Mouse (Mus musculus) testis, adult 2 months (tissue): ENCODE measurements around the gene Cx3cr1.

Source experiments
- CTCF ChIP-seq: fragments of 200-500 bp; IDR thresholded peaks from 2 replicates; pipeline ENCODE4 v1.5.1; 2012; ENCODE audit warnings: low read depth, mild to moderate bottlenecking, inconsistent platforms, low read length, moderate library complexity; ENCODE audit not compliant: control insufficient read depth, insufficient read depth, insufficient replicate concordance
- POLR2A ChIP-seq: fragments of 200-500 bp; IDR thresholded peaks from 2 replicates; pipeline ENCODE4 v1.6.1; 2012; ENCODE audit warnings: low read depth, mild to moderate bottlenecking, inconsistent platforms, low read length, moderate library complexity; ENCODE audit not compliant: control insufficient read depth

GRCm38 (mm10) chr9:120078241-120078640 is 8.6 kb upstream of the Cx3cr1 start:
- TF ChIP-seq CTCF (no peak), POLR2A (no peak)
